Mouse (Mus musculus) CD4-positive, CD25-positive, alpha-beta regulatory T cell, adult 2 months (primary cell): ENCODE results near the gene 4930451I11Rik.
A peak's percentile ranks its signal among the peaks of the same experiment; 100 is the strongest.

ENCODE experiments used
- DNase-seq: peaks from one replicate; pipeline ENCODE4 v3.0.0-alpha.2; 2012; ENCODE audit warnings: low read depth, low spot score

4930451I11Rik gene

GRCm38 (mm10) chr7:126833294-126833693 is 1.9 kb upstream of the 4930451I11Rik start:
- DNase-seq, result no peak

- DNase-seq, result peak; percentile 91
These were observed 678 bp upstream of the 4930451I11Rik start for GRCm38 (mm10) chr7:126832036-126832598.

GRCm38 (mm10) chr7:126825952-126826351 is 5.5 kb downstream of the 4930451I11Rik start:
- no peak for DNase-seq

- DNase-seq, result peak; percentile 32
These were observed 6.0 kb downstream of the 4930451I11Rik start for GRCm38 (mm10) chr7:126825403-126825802.

GRCm38 (mm10) chr7:126823940-126824339 is 7.5 kb downstream of the 4930451I11Rik start:
- no peak for DNase-seq

GRCm38 (mm10) chr7:126823202-126823711 is 8.2 kb downstream of the 4930451I11Rik start:
- no peak for DNase-seq

- DNase-seq, result no peak
These were observed 8.7 kb downstream of the 4930451I11Rik start for GRCm38 (mm10) chr7:126822741-126823140.

- peak; percentile 87 for DNase-seq
These were observed 9.5 kb downstream of the 4930451I11Rik start for GRCm38 (mm10) chr7:126821835-126822511.

- no peak for DNase-seq
These were observed 12.6 kb downstream of the 4930451I11Rik start for GRCm38 (mm10) chr7:126818818-126819217.

- no peak for DNase-seq
These were observed 13.8 kb downstream of the 4930451I11Rik start for GRCm38 (mm10) chr7:126817595-126817994.

GRCm38 (mm10) chr7:126816494-126816893 is 14.9 kb downstream of the 4930451I11Rik start:
- DNase-seq, result no peak

GRCm38 (mm10) chr7:126815726-126816222 is 15.7 kb downstream of the 4930451I11Rik start:
- no peak for DNase-seq

- no peak for DNase-seq
These were observed 21.6 kb downstream of the 4930451I11Rik start for GRCm38 (mm10) chr7:126809723-126810369.

GRCm38 (mm10) chr7:126808703-126809455 is 22.6 kb downstream of the 4930451I11Rik start:
- DNase-seq, result peak; percentile 59

GRCm38 (mm10) chr7:126807405-126807804 is 24.0 kb downstream of the 4930451I11Rik start:
- no peak for DNase-seq

- no peak for DNase-seq
These were observed 24.5 kb downstream of the 4930451I11Rik start for GRCm38 (mm10) chr7:126806956-126807355.

GRCm38 (mm10) chr7:126803751-126804150 is 27.7 kb downstream of the 4930451I11Rik start:
- DNase-seq, result no peak

- no peak for DNase-seq
These were observed 28.3 kb downstream of the 4930451I11Rik start for GRCm38 (mm10) chr7:126803181-126803580.

- DNase-seq, result no peak
These were observed 29.1 kb downstream of the 4930451I11Rik start for GRCm38 (mm10) chr7:126802134-126802889.

GRCm38 (mm10) chr7:126801057-126801422 is 30.4 kb downstream of the 4930451I11Rik start:
- DNase-seq, result no peak
